Mouse (Mus musculus): Measurements from ENCODE around the gene Asb6. TPM values are rescaled to one million over a fixed set of nuclear protein-coding genes. Genes with fewer than 3 reads are reported as not detected.

Asb6 gene
- polyA plus RNA-seq, 1 experiment from 2014 or later: 26.1 TPM

DNA sequence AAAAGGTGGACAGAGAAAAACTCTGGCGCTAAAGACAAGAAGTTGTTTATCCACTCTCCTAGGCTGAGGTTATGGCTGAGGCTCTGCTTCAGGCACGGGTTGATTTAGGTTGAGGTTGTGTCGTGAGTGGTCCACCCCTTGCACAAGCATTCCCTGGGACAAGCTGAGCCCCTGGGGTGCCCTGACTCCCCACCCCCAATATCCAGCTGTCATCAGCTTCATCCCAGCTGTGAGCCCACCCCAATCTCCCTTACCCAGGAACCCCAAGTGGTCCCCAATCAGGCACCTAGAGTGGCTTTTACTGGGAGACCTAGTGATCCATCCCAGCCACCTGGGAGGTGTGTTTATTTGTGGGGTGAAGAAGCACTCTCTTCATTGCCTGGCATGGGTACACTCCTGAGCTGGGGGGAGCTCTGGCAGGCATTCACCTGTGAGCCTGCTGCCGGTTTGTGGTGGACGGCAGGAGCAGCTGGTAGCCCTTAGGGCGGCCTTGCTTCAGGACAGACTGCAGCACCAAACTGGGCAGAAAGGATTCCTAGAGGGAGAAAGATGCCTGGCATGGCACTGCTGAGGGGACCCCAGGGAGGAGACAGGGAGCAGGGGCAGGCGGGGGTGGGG is 34.8 kb downstream of the Asb6 start:
- H3K27ac ChIP-seq (ENCODE audit: low read length): no peak overlapping the region
- no peaks in the 10 kb centered on the region for H3K9me3 ChIP-seq (ENCODE audit: low read length)
- no peak overlapping the region for H3K9ac ChIP-seq (replicated peaks; ENCODE audit: low read depth)
- no peaks in the 10 kb centered on the region for H3K36me3 ChIP-seq (ENCODE audit: insufficient read depth, low read length)
- no peak for TF ChIP-seq EP300 (IDR thresholded peaks at IDR 0.05)
- TF ChIP-seq CTCF (IDR thresholded peaks at IDR 0.05): no peak
- H3K4me1 ChIP-seq (ENCODE audit: insufficient read depth, low read depth, low read length): peaks cover 8% of the 10 kb centered on the region; the same call in 1 of the 2 replicates
- ATAC-seq: no peak
- WGBS: 81% methylated on average over 7 of the region's 7 CpGs
- no peaks in the 10 kb centered on the region for H3K27me3 ChIP-seq (replicated peaks; ENCODE audit: insufficient read depth, low read length)
- H3K4me2 ChIP-seq (replicated peaks; ENCODE audit: low read depth, low read length): peak overlapping the region; percentile 68
- H3K4me3 ChIP-seq (ENCODE audit: low read depth, low read length): peak overlapping the region; percentile 35; the same call in 1 of the 2 replicates
- no peak for DNase-seq (ENCODE audit: low spot score)

DNA sequence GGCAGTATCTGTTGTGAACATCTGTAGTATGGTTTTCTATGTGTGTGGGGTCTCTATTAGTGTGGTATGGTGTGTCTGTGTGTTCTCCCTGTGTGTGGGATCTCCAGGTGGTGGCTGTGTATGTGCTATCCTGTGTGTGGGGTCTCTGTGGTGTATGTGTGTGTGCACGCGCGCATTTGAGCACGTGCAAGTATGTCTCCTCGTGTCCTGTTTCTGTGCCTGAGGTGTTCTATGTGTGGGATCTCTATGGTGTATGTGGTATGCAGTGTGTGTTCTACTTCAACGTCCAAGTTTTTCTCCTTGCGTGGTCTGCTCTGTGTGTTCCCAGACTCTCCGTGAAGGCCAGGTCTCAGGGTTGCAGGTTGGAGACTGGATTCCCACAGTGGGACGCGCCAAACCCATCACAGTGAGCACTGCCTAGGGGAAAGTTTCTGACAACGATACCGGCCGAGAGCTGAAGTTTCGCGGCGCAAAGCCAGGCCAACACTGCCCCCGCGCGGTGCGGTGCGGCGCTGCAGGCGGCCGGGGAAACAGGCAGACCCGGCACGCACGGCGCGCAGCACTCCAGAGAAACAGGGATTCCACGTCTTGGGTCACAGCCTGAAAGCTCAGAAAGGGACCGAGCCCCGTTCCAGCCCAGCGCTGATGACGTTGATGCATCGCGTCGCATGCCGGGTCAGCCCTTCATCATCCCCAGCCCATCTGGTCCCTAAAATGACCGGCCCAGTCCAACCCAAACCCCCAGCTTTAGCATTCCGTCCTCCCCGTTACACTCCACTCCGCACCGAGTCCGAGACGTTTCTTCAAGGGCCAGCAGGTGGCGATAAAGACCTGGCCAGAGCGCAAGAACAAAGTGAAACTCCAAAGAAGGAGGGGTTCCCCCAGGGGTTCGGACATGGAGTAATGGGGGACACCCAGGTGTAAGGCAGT is 35.7 kb downstream of the Asb6 start:
- no peak for TF ChIP-seq EP300 (IDR thresholded peaks at IDR 0.05)
- TF ChIP-seq CTCF (IDR thresholded peaks at IDR 0.05): peak; percentile 91
- WGBS: 4% methylated on average over 48 of the region's 48 CpGs
- Histone ChIP-seq H3K27ac (ENCODE audit: low read length) (peak overlapping the region; percentile 62; the same call in 1 of the 2 replicates), H3K9me3 (ENCODE audit: low read length) (no peaks in the 10 kb centered on the region), H3K4me3 (ENCODE audit: low read depth, low read length) (peak overlapping the region; percentile 35), H3K27me3 (replicated peaks; ENCODE audit: insufficient read depth, low read length) (no peaks in the 10 kb centered on the region), H3K4me1 (ENCODE audit: insufficient read depth, low read depth, low read length) (peaks cover 8% of the 10 kb centered on the region; the same call in 1 of the 2 replicates), H3K9ac (replicated peaks; ENCODE audit: low read depth) (0 out of 2 replicates have a peak overlapping the region, but pooled peaks have one; percentile 29), H3K36me3 (ENCODE audit: insufficient read depth, low read length) (no peaks in the 10 kb centered on the region), H3K4me2 (replicated peaks; ENCODE audit: low read depth, low read length) (peak overlapping the region; percentile 68)
- peak; percentile 81 for ATAC-seq
- DNase-seq (ENCODE audit: low spot score): peak; percentile 95

DNA sequence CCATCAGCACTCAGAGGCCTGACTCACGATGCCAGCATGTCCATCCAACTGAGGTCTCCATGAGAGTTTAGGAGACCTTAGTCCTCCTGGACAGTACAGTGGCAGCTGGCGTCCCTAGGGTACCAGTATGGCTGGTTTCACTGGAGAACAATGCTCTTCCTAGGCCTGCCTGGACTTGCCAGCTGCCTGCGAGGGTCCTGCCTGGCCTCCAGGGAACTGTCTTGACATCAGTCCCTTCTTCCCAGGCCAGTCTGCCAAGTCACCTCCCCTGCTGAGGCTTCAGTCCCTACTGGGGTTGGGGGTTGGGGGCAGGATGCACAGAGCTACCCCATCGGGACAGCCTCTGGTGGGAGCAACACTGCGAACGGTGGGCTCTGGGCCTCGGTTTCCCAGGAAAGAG is 38.1 kb downstream of the Asb6 start:
- no peaks in the 10 kb centered on the region for H3K9me3 ChIP-seq (ENCODE audit: low read length)
- no peak overlapping the region for H3K27ac ChIP-seq (ENCODE audit: low read length)
- ATAC-seq (no peak), DNase-seq (ENCODE audit: low spot score) (no peak)
- H3K36me3 ChIP-seq (ENCODE audit: insufficient read depth, low read length): no peaks in the 10 kb centered on the region
- H3K27me3 ChIP-seq (replicated peaks; ENCODE audit: insufficient read depth, low read length): no peaks in the 10 kb centered on the region
- H3K4me2 ChIP-seq (replicated peaks; ENCODE audit: low read depth, low read length): no peak overlapping the region
- 83% methylated on average over 7 of the region's 7 CpGs for WGBS
- no peak overlapping the region for H3K9ac ChIP-seq (replicated peaks; ENCODE audit: low read depth)
- TF ChIP-seq EP300 (IDR thresholded peaks at IDR 0.05) (no peak), CTCF (IDR thresholded peaks at IDR 0.05) (no peak)
- H3K4me1 ChIP-seq (ENCODE audit: insufficient read depth, low read depth, low read length): peaks cover 8% of the 10 kb centered on the region; the same call in 1 of the 2 replicates
- H3K4me3 ChIP-seq (ENCODE audit: low read depth, low read length): no peak overlapping the region

DNA sequence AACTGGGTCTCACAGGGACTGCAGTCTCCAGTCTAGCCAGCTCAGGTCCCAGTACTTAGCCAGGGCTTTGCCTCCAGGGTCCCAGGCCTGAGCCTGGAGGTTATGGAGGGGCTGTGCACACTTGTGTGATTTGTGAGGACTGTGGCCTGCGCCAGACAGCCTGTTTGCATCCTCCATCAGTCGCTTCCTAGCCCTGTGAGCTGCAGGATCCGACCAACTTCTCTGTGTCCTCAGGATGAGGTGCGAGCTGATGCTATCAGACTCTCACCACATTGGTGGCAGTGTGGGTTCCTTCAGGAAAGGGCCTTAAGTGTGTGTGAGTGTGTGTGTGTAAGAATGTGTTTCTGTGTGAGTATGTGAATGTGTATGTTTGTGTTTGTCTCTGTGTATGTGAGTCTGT is 42.7 kb downstream of the Asb6 start:
- ATAC-seq (no peak), DNase-seq (ENCODE audit: low spot score) (no peak)
- Histone ChIP-seq H3K36me3 (ENCODE audit: insufficient read depth, low read length) (no peaks in the 10 kb centered on the region), H3K4me1 (ENCODE audit: insufficient read depth, low read depth, low read length) (peaks cover 9% of the 10 kb centered on the region; the same call in 1 of the 2 replicates), H3K9ac (replicated peaks; ENCODE audit: low read depth) (no peak overlapping the region), H3K4me2 (replicated peaks; ENCODE audit: low read depth, low read length) (no peak overlapping the region), H3K9me3 (ENCODE audit: low read length) (no peaks in the 10 kb centered on the region), H3K4me3 (ENCODE audit: low read depth, low read length) (no peak overlapping the region), H3K27me3 (replicated peaks; ENCODE audit: insufficient read depth, low read length) (no peaks in the 10 kb centered on the region), H3K27ac (ENCODE audit: low read length) (no peak overlapping the region)
- 48% methylated on average over 4 of the region's 4 CpGs for WGBS
- TF ChIP-seq CTCF (IDR thresholded peaks at IDR 0.05): no peak
- no peak for TF ChIP-seq EP300 (IDR thresholded peaks at IDR 0.05)

DNA sequence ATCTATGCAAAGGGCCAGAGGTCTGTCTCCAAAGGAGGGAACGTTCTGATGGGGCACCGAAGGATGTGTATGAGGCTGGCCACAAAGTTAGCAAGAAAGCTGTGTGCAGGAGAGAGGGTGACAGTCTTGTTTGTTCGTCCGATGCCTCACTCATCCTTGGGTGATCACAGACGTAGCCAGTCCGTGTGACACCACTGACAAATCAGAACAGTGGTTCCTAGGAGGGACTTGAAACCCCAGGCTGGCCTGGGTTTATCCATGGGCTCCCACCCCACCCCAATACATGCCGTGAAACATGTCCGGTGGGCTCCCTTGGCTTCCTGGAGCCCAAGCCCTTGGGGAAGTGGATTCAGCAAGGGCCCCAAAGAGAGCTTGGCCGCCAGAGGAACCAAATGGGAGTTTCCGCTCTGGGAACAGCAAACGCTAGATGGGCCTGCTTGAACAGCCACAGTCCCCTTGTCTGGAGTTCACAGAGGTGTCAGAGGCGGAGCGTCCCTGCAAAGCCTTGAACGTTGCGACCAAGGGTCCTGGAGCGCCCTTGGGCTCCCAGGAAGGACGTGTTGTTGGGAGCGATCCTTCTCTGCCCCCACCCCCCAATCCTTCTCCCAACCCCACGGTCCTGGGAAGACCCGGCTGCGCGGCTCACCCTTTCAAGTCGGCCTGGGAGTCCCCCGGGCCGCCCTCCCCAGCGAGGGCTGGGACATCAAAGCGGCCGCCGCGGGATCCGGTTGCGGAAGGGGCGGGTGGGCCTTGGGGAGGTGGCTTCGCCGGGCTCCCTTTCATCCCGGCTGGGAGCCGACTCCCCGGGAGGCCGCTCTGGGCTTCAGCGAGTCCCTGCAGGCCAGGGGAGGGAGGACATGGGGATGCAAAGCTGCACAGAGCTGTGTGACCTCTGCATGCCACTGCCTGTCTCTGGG is 45.8 kb downstream of the Asb6 start:
- Histone ChIP-seq H3K9ac (replicated peaks; ENCODE audit: low read depth) (peak overlapping the region; percentile 41), H3K4me2 (replicated peaks; ENCODE audit: low read depth, low read length) (peak overlapping the region; percentile 63), H3K27me3 (replicated peaks; ENCODE audit: insufficient read depth, low read length) (no peaks in the 10 kb centered on the region), H3K27ac (ENCODE audit: low read length) (peak overlapping the region; percentile 83), H3K9me3 (ENCODE audit: low read length) (no peaks in the 10 kb centered on the region), H3K4me3 (ENCODE audit: low read depth, low read length) (peak overlapping the region; percentile 26), H3K4me1 (ENCODE audit: insufficient read depth, low read depth, low read length) (peaks cover 9% of the 10 kb centered on the region; the same call in 1 of the 2 replicates), H3K36me3 (ENCODE audit: insufficient read depth, low read length) (no peaks in the 10 kb centered on the region)
- TF ChIP-seq EP300 (IDR thresholded peaks at IDR 0.05) (no peak), CTCF (IDR thresholded peaks at IDR 0.05) (peak; percentile 50)
- 7% methylated on average over 24 of the region's 40 CpGs for WGBS
- DNase-seq (ENCODE audit: low spot score) (peak; percentile 84), ATAC-seq (peak; percentile 80)

All from lung, postnatal 0 days (tissue).